Mouse (Mus musculus): ENCODE measurements around the gene Tmem255b.

GRCm38 (mm10) chr8:13512677-13513076 lies 77.7 kb downstream of the Tmem255b start:
- no peak for TF ChIP-seq EP300 (IDR thresholded peaks at IDR 0.05; ENCODE audit: insufficient read depth, low read depth, low read length)
- no peak for TF ChIP-seq POLR2A (IDR thresholded peaks at IDR 0.05; ENCODE audit: insufficient read depth, low read length)
- TF ChIP-seq CTCF (IDR thresholded peaks at IDR 0.05; ENCODE audit: low read depth, low read length) = no peak
